Mouse (Mus musculus): ENCODE data around the gene Tppp2. TPM values are rescaled to one million over a fixed set of nuclear protein-coding genes. Genes with fewer than 3 reads are reported as not detected.

Gene Tppp2
- polyA plus RNA-seq (2012; rRNA removed): not detected in 2 replicates

GRCm38 (mm10) chr14:51918125-51918524, at the start of gene Tppp2:
Gene Tppp2 (plus strand): TSS chr14:51918425.

GRCm38 (mm10) chr14:51884598-51885331, 33.5 kb upstream of the Tppp2 start, which contains the start of gene Mettl17:
Gene Mettl17 (plus strand): TSS chr14:51884842.

GRCm38 (mm10) chr14:51892191-51892939, 25.9 kb upstream of the Tppp2 start, which contains the start of gene Slc39a2:
Gene Slc39a2 (plus strand): TSS chr14:51892889.

GRCm38 (mm10) chr14:51913960-51914762, 4.1 kb upstream of the Tppp2 start, which contains the start of gene Ndrg2:
Gene Ndrg2 (minus strand): TSS chr14:51914158.

GRCm38 (mm10) chr14:51922571-51922865, 4.3 kb downstream of the Tppp2 start, which contains the start of gene Rnase13:
Gene Rnase13 (minus strand): TSS chr14:51922773.

Other genes starting within 250 kb of the Tppp2 start
- not detected in 2 replicates for gene Gm17079, start 223.0 kb upstream of the Tppp2 start, polyA plus RNA-seq (2012; rRNA removed)
- gene Gm5800, start 201.2 kb upstream of the Tppp2 start, polyA plus RNA-seq (2012; rRNA removed): not detected in 2 replicates
- not detected in 2 replicates for gene Ang4, start 144.8 kb upstream of the Tppp2 start, polyA plus RNA-seq (2012; rRNA removed)
- gene AY358078, start 118.4 kb upstream of the Tppp2 start, polyA plus RNA-seq (2012; rRNA removed): not detected in 2 replicates
- gene Ear6, start 64.7 kb upstream of the Tppp2 start, polyA plus RNA-seq (2012; rRNA removed): 1.4 and 2.7 TPM in 2 replicates
- gene Mettl17, start 33.6 kb upstream of the Tppp2 start, polyA plus RNA-seq (2012; rRNA removed): 40.3 and 57.0 TPM in 2 replicates
- 3.3 and 3.7 TPM in 2 replicates for gene Slc39a2, start 25.5 kb upstream of the Tppp2 start, polyA plus RNA-seq (2012; rRNA removed)
- 10.3 and 13.9 TPM in 2 replicates for gene Ndrg2, start 4.3 kb upstream of the Tppp2 start, polyA plus RNA-seq (2012; rRNA removed)
- gene Rnase13, start 4.3 kb downstream of the Tppp2 start, polyA plus RNA-seq (2012; rRNA removed): not detected in 2 replicates
- 94.3 and 142 TPM in 2 replicates for gene Arhgef40, start 66.3 kb downstream of the Tppp2 start, polyA plus RNA-seq (2012; rRNA removed)
- 1.6 and 1.7 TPM in 2 replicates for gene Tmem253, start 97.2 kb downstream of the Tppp2 start, polyA plus RNA-seq (2012; rRNA removed)
- 172 and 232 TPM in 2 replicates for gene Zfp219, start 102.3 kb downstream of the Tppp2 start, polyA plus RNA-seq (2012; rRNA removed)
- gene Olfr221, start 124.0 kb downstream of the Tppp2 start, polyA plus RNA-seq (2012; rRNA removed): not detected in 2 replicates
- 691 and 1,274 TPM in 2 replicates for gene Hnrnpc, start 185.6 kb downstream of the Tppp2 start, polyA plus RNA-seq (2012; rRNA removed)
- 0.92 and 2.0 TPM in 2 replicates for gene Rpgrip1, start 192.3 kb downstream of the Tppp2 start, polyA plus RNA-seq (2012; rRNA removed)

Data from central nervous system, embryonic 11.5 days (tissue).